Mouse (Mus musculus) kidney, postnatal 0 days (tissue): ENCODE data around the gene Clasrp. TPM values are rescaled to one million over a fixed set of nuclear protein-coding genes. Genes with fewer than 3 reads are reported as not detected.

ENCODE experiments used
- ATAC-seq: fragments of 200-750 bp; cut with Nextera tagmentation; replicated peaks from 2 replicates; pipeline ENCODE4 v1.8.0; 2017; ENCODE audit warnings: low read depth, moderate number of reproducible peaks, moderate TSS enrichment, moderate library complexity; ENCODE audit not compliant: low FRiP score
- DNase-seq: peaks from one replicate; pipeline ENCODE4 v3.0.0-alpha.2; 2016; ENCODE audit warnings: low spot score
- H3K27ac ChIP-seq: fragments of 300-500 bp; sonication (generic); 2 replicates; pipeline ENCODE4 v1.5.1; 2014; ENCODE audit warnings: mild to moderate bottlenecking
- H3K27me3 ChIP-seq: fragments of 300-500 bp; sonication (generic); 2 replicates; pipeline ENCODE4 v1.6.1; 2014; ENCODE audit warnings: low read length, mixed read lengths; ENCODE audit not compliant: insufficient read depth
- H3K36me3 ChIP-seq: fragments of 300-500 bp; sonication (generic); 2 replicates; pipeline ENCODE4 v1.6.1; 2014; ENCODE audit warnings: low read length, mixed read lengths; ENCODE audit not compliant: insufficient read depth
- H3K4me1 ChIP-seq: fragments of 300-500 bp; sonication (generic); replicated peaks from 2 replicates; pipeline ENCODE4 v1.6.1; 2014; ENCODE audit warnings: antibody characterized with exemption, low read length, mixed read lengths; ENCODE audit not compliant: insufficient read depth
- H3K4me2 ChIP-seq: fragments of 300-500 bp; sonication (generic); 2 replicates; pipeline ENCODE4 v1.6.1; 2014; ENCODE audit warnings: mild to moderate bottlenecking, low read length, moderate library complexity, mixed read lengths
- H3K4me3 ChIP-seq: fragments of 300-500 bp; sonication (generic); replicated peaks from 2 replicates; pipeline ENCODE4 v1.5.1; 2014; ENCODE audit warnings: low read depth, low read length
- H3K9ac ChIP-seq: fragments of 300-500 bp; sonication (generic); 2 replicates; pipeline ENCODE4 v1.6.1; 2014; ENCODE audit warnings: low read depth, low read length
- H3K9me3 ChIP-seq: fragments of 300-500 bp; sonication (generic); replicated peaks from 2 replicates; pipeline ENCODE4 v1.6.1; 2016; ENCODE audit warnings: low read length, inconsistent platforms, mixed read lengths
- CTCF ChIP-seq: IDR thresholded peaks from 2 replicates; pipeline ENCODE4 v1.5.1; 2016; ENCODE audit warnings: antibody characterized with exemption, low read depth, mild to moderate bottlenecking, moderate library complexity
- WGBS: fragments of 180-500 bp; shearing (Covaris S2); extraction: QIAGEN DNeasy Blood & Tissue Kit; methylation state at CpG from one replicate; pipeline ENCODE4 v1.1.7; 2014; 5-methylcytosine and 5-hydroxymethylcytosine counted together
- polyA plus RNA-seq: library from polyadenylated mRNA; unstranded; fragments of >200 nt; fragmentation: Nextera tagmentation; extraction: Ambion mirVana; gene quantifications from 2 replicates; pipeline ENCODE4 v1.2.1, GENCODE M21; 2015

Clasrp gene
- polyA plus RNA-seq, 1 experiment from 2014 or later, result 35.1 TPM

DNA sequence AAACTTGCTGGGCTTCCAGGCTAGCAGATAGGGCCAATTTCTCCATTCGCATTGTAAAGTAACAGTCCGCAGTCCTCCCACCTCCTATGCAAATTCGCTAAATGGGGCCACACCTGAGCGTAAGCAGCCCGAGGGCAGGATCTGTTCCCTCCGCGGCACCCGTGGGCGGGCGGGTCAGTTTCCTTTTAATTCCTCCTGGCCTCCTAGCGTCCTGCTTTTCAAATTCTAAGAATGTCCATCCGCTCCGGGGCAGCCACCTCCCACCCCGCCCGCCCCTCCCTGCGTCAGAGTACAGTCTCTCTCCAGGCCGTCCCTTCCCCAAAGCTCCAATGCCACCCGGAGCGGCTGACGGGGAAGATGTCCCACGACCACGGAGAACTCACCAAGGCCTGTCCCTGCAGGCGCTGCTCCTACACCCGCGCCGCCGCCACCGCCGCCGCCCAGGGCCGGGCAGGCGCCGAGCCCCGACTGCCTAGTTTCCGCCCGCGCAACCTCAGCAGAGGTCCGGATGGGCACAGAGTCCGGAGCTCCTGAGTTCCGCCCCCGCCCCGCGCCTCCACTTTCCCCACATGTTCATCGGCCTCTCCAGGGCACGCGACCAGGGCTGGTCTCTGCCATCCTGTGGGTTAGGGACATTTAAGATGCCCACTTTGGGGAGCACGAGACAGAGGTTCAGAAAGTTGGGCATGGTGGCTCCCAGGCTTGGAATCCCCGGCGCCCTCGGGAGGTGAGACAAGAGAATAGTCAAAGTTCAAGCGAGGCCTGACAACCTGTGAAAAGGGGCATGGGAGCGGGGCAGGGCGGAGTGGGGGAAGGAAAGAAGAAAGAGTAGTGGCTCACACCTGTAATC is 31.1 kb downstream of the Clasrp start:
- under 1% methylated on average over 53 of the region's 53 CpGs for WGBS
- no peaks in the 10 kb centered on the region for H3K9me3 ChIP-seq
- H3K4me3 ChIP-seq, result peak overlapping the region; percentile 71
- H3K27ac ChIP-seq, result peak overlapping the region; percentile 92
- peaks cover 16% of the 10 kb centered on the region for H3K4me1 ChIP-seq
- H3K27me3 ChIP-seq, result peaks cover 13% of the 10 kb centered on the region; the same call in 1 of the 2 replicates
- peak; percentile 85 for ATAC-seq
- peak overlapping the region; percentile 71 for H3K4me2 ChIP-seq
- peak; percentile 81 for DNase-seq
- peak overlapping the region; percentile 84 for H3K9ac ChIP-seq
- H3K36me3 ChIP-seq, result peaks cover 13% of the 10 kb centered on the region; the same call in 1 of the 2 replicates
- no peak for TF ChIP-seq CTCF

DNA sequence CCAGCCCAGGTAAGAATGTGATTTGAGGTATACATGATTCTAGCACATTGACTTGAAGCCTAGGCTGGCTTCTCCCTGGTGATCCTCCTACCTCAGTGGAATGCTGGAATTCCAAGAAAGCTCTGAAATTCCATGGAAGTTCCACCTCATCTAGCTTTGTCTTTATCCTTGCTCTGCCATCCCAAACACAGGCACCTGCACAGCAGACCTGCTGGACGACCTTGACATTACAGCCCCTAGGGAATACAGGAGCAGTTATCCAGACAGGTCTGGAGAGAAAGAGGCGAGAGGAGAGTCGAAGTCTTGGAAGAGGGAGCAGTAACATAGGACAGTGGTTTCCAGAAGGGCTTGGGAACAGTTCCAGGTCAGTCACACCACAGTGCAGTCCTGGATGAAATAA is 34.6 kb downstream of the Clasrp start:
- no peak for ATAC-seq
- 79% methylated on average over 3 of the region's 3 CpGs for WGBS
- H3K27me3 ChIP-seq, result no peaks in the 10 kb centered on the region

DNA sequence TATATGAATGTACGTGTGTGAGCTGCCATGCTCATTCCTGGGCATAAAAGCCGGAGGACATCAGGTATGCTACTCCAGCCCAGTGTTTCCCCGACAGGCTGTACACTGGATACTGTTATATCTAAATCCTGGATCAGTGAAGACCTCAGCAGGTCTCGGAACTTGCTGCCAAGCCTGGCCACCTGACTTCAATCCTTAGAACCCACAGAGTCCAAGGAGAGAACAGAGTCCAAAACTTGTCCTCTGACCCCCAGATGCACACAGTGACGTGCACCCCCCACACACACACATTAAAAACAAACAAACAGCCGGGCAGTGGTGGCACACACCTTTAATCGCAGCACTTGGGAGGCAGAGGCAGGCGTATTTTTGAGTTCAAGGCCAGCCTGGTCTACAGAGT is 36.9 kb downstream of the Clasrp start:
- WGBS, result 86% methylated on average over 8 of the region's 8 CpGs
- H3K4me2 ChIP-seq, result no peak overlapping the region
- no peak for TF ChIP-seq CTCF
- no peak overlapping the region for H3K4me3 ChIP-seq
- peaks cover 32% of the 10 kb centered on the region; the same call in 1 of the 2 replicates for H3K36me3 ChIP-seq
- no peaks in the 10 kb centered on the region for H3K9me3 ChIP-seq
- no peaks in the 10 kb centered on the region for H3K27me3 ChIP-seq
- H3K4me1 ChIP-seq, result peaks cover 8% of the 10 kb centered on the region
- ATAC-seq (peak; percentile 30; the same call in 1 of the 2 replicates), DNase-seq (no peak)
- H3K27ac ChIP-seq, result no peak overlapping the region
- H3K9ac ChIP-seq, result no peak overlapping the region

More for the DNA sequence above, 34.6 kb downstream of the Clasrp start:
- DNase-seq, result no peak
- Histone ChIP-seq H3K9ac (no peak overlapping the region), H3K9me3 (no peaks in the 10 kb centered on the region), H3K27ac (no peak overlapping the region), H3K36me3 (peaks cover 27% of the 10 kb centered on the region; the same call in 1 of the 2 replicates), H3K4me1 (peaks cover 9% of the 10 kb centered on the region), H3K4me3 (no peak overlapping the region), H3K4me2 (no peak overlapping the region)
- TF ChIP-seq CTCF, result no peak

DNA sequence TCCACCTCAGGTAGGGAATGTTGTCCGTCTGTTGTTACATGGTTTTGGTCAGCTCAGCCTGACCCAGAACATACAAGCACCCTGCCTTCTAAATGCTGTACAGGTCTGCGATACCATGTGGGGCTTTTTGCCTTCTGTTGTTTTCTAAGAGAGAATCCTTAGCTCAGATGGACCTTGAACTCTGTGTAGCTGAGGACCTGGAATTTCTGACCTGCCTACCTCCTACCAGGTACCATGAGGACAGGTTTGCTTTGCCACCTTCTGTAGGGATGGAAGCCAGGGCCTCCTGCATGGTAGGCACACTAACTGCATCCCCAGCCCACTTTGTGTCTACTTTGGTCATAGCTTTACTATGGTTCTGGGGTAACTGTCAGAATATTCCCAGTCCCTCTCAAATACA is 38.5 kb downstream of the Clasrp start:
- WGBS, result 87% methylated on average over 2 of the region's 2 CpGs
- Histone ChIP-seq H3K9ac (no peak overlapping the region), H3K27me3 (no peaks in the 10 kb centered on the region), H3K27ac (no peak overlapping the region), H3K36me3 (peaks cover 32% of the 10 kb centered on the region; the same call in 1 of the 2 replicates), H3K9me3 (no peaks in the 10 kb centered on the region), H3K4me2 (no peak overlapping the region), H3K4me3 (no peak overlapping the region), H3K4me1 (peaks cover 4% of the 10 kb centered on the region; the same call in 1 of the 2 replicates)
- no peak for TF ChIP-seq CTCF
- no peak for ATAC-seq
- no peak for DNase-seq

DNA sequence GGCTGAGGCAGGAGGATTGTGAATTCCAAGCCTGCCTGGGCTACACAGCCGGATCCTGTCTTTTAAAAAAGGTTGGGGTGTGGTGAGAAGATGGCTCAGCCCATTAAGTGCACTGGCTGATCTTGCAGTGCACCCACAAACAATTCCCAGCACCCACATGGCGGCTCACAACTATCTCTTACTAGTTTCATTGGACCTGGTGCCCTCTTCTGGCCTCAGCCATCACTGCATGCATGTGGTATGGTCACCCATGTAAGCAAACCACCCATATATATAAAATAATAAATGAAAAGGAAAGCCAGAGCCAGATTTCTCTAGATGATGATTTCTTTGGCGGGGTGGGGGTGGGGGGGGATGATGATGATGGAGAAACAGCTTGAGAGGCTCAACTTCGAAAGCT is 39.8 kb downstream of the Clasrp start:
- no peaks in the 10 kb centered on the region for H3K27me3 ChIP-seq
- H3K4me3 ChIP-seq, result no peak overlapping the region
- peak; percentile 39; the same call in 1 of the 2 replicates for TF ChIP-seq CTCF
- 94% methylated on average over 4 of the region's 4 CpGs for WGBS
- no peak overlapping the region for H3K27ac ChIP-seq
- ATAC-seq (no peak), DNase-seq (no peak)
- peaks cover 16% of the 10 kb centered on the region for H3K4me1 ChIP-seq
- H3K9ac ChIP-seq, result no peak overlapping the region
- no peaks in the 10 kb centered on the region for H3K9me3 ChIP-seq
- peaks cover 24% of the 10 kb centered on the region; the same call in 1 of the 2 replicates for H3K36me3 ChIP-seq
- no peak overlapping the region for H3K4me2 ChIP-seq

DNA sequence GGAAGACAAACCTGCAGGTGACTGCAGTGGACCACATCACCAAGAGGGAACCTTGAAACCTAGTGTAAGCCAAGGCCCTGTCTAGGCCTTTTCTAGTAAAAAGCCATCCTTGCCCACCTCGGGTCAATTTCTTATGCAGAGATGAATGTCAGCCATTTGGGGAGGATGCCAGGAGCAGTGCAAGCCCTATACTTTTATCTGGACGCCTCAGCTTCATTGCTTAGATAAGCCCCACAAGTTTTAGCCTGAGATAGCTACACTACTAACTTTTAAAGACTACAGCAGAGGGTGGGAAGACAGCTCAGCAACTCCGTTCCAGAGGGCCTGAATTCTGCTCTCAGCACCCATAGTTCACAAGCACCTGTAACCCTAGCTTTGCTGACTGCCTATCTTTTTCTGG is 40.4 kb downstream of the Clasrp start:
- Histone ChIP-seq H3K36me3 (0 out of 2 replicates have a peak, but pooled peaks cover 19% of the 10 kb centered on the region), H3K4me1 (peaks cover 22% of the 10 kb centered on the region), H3K9me3 (no peaks in the 10 kb centered on the region), H3K27ac (no peak overlapping the region), H3K9ac (no peak overlapping the region), H3K4me2 (no peak overlapping the region), H3K4me3 (no peak overlapping the region), H3K27me3 (no peaks in the 10 kb centered on the region)
- DNase-seq (no peak), ATAC-seq (no peak)
- no peak for TF ChIP-seq CTCF
- WGBS, result 82% methylated on average over 3 of the region's 3 CpGs
